In the genomic region with DNA sequence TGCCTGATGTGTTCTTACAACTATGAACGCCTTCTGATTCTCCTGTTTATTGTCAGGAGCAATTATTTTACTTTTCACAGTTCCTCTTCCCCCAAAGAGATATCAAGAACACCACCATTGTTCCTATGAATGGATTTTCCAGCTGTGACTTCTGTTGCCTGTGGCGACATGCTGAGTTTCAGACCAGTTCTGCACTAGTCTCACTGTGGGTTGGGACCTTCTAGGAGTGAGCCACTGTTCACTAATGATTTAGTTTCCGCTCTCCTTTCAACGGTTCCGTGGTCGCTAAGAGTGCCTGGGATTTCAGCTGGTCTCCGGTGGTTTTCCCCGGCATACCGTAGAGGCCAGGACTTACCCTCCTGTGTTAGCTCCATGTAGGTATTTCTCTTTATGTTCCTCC, we compare ENCODE assay signal across 8 mouse cellular contexts.
"Had no signal": no experiment of that assay in that cellular context is flagged by ENCODE, and none has a peak within 500 bp of the region (broad histone marks: within the 10 kb centered on the region; RNA-seq: fewer than 3 reads in every experiment).

No protein-coding gene starts in this region.

- DNase-seq: thymus, adult 18-20 months had no signal

- H3K9ac ChIP-seq: kidney, embryonic 15.5 days; limb, embryonic 13.5 days; liver, embryonic 14.5 days; lung, embryonic 14.5 days; neural tube, embryonic 15.5 days had no signal

- H3K4me2 ChIP-seq: kidney, embryonic 15.5 days; limb, embryonic 13.5 days; lung, embryonic 14.5 days; neural tube, embryonic 15.5 days had no signal

- H3K27ac ChIP-seq: kidney, embryonic 15.5 days; limb, embryonic 13.5 days; liver, embryonic 14.5 days; midbrain, embryonic 10.5 days had no signal

- H3K4me3 ChIP-seq: kidney, embryonic 15.5 days; limb, embryonic 13.5 days; midbrain, embryonic 10.5 days; myocyte; neural tube, embryonic 15.5 days had no signal

- H3K9me3 ChIP-seq: kidney, embryonic 15.5 days; limb, embryonic 13.5 days; midbrain, embryonic 10.5 days; neural tube, embryonic 15.5 days had no signal

- H3K36me3 ChIP-seq: kidney, embryonic 15.5 days; limb, embryonic 13.5 days; midbrain, embryonic 10.5 days; neural tube, embryonic 15.5 days had no signal

- H3K4me1 ChIP-seq: neural tube, embryonic 15.5 days had no signal

- H3K27me3 ChIP-seq: kidney, embryonic 15.5 days; limb, embryonic 13.5 days; neural tube, embryonic 15.5 days had no signal
